Mouse (Mus musculus) gastrocnemius, postnatal 10 days (tissue): Measurements from ENCODE around the gene Cfap161. TPM values are rescaled to one million over a fixed set of nuclear protein-coding genes. Genes with fewer than 3 reads are reported as not detected.

Experiments
- DNase-seq: peaks from one replicate; pipeline ENCODE4 v3.0.0; 2021; ENCODE audit warnings: mixed read lengths
- total RNA-seq, 2 experiments: library from RNA; stranded (reverse); gene quantifications; 2 replicates each; pipeline ENCODE4 v1.2.3; 2021

Gene Cfap161
- total RNA-seq, 2 experiments from 2014 or later, result not detected

DNA sequence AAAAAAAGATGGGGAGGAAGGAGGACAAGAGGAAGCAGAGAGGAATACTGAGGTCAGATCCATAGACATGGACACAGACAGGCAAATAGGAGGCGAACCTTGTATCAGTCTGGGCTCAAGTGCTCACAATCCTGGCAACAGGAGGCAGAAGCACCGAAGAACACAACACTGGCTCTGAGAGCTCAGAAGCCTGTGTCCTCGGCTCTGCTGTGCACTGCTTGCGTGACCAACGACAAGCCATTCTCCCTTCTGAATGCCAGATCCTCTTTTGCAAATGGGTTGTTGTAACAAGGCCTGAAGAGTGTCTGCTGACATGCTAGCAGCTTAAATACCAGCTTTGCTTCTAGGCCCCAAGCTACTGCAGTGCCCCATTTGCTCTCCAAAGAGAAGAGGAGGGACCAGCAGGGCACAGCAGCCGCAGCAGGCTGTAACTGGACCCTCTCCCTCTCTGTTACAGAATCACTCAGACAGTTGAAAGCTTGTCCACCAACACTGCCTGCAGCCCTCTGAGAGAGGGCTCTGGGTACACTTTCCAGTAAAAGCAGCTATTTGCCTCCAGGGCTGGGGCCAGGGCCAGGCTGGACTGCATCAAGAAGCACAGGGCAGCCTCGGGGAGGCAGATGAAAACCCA is 54.9 kb downstream of the Cfap161 start:
- DNase-seq, result no peak

DNA sequence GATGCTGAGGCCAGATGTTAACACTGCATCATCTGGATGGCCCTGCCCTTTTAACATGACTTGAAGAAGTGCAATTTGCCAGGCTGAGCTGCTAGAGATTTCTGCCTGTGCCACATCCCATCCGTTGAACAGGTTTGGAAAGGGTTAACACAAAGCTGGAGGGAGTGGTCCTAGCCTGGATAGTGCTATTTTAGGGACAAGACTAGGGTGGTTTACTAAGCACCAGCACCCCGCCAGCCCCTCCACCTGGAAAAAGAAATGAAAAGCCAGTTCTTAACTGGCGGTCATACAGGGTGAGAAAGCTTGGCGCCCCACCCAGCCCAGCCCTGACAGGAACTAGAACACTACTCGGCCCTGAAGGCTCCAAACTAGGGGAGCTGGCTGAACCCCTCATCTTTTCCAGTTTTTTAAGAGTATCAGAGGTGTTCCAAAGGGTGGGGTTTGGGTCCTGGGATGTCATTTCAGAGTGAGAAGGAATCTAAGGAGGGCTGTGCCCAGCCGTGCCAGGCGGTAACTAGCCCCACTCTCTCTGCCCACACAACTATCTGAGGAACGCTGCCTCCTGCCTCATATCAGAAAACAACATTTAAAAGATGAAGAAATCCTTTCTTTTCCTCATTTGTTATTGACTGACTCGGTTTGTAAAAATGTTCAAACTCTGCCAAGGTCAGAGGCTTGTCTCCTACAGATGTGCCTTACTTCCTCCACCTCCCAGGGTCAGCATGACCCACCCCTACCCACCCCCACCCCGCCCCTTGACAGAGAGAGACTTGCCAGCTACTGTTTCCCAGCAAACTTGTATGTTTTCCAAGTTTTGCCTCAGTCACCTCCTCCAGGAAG is 55.8 kb downstream of the Cfap161 start:
- DNase-seq, result no peak

DNA sequence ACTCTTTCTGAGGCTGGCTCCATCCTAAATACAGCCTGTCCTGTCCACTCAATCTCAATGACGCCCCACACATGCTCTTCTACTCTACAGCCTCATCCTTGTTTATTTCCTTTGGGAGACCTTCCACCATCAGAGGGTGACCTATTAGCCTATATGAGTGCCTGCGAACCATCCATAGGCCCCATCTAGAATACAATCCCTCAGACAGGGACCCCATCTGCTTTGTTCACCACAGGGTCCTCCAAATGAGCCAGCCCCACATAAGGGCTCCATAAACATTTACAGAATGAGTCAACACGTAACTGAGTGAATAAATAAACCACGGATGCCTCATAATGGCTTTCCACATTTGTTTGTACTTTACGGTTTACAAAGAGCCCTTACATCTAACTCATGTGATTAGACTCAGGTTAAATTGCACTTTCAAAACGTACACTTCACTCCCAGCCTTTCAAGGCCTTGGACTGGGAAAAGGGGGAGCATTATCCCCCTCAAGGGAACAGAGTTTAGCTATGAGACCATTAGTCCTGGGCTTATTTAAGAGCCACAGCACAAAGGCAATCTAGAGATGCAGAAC is 56.7 kb downstream of the Cfap161 start:
- DNase-seq, result no peak

DNA sequence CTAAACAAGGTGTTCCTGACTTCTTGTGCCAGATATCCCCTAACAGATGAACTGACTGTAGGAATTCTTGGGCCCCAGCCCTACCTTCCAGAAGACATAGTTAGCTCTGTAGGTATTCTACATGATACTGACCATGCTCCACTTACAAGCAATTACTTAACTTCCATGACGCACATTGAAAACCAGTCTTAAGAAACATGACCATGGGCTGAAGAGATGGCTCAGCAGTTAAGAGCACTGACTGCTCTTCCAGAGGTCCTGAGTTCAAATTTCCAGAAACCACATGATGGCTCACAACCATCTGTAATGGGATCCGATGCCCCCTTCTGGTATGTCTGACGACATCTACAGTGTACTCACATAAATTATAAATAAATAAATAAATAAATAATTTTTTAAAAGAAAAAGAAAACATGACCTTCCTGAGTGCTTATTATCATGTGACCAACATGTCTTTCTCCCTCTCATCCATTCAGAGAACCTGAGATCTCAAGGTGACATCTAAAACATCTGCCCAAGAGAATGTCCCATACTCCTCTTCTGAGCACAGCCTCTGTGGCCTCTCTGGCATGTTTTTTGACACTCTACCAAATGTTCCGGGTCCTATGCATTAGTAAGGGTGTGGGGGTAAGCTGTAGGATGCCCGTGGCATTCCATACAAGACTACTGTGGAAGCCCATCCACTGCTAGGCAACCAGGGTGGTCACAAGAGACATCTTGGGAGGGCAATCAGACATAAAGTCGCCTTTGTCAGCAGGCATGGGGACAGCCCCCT is 58.2 kb downstream of the Cfap161 start:
- no peak for DNase-seq

DNA sequence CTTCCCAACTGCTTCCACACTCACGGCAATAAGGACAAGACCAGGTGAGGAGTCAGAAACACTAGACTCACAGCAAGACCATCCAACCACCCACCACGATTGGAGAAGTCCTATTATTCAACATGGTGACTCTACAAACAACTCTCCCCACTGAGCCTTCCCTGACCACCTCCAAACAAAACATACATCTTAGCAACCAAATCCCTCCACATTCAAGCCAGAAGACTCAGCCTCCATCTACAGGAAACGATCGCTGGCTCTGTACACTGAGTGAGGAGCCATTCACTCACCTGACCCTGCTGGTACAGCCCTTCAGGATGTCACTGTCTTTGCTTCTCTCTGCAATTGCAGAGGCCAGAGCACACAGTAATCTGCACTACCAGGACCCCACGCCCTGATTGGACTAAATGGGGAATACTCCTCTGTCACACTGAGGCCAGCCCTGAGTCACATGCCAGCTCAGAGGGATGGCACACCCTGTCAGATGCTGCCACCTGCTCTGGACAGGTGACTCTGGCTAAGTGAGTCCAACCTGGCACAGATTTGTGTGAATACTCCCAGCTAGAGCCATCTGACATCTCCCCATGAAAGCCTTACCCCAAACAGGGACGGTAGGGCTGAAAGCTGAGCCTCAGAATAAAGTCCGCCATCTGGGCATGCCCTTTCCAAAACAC is 59.4 kb downstream of the Cfap161 start:
- no peak for DNase-seq

DNA sequence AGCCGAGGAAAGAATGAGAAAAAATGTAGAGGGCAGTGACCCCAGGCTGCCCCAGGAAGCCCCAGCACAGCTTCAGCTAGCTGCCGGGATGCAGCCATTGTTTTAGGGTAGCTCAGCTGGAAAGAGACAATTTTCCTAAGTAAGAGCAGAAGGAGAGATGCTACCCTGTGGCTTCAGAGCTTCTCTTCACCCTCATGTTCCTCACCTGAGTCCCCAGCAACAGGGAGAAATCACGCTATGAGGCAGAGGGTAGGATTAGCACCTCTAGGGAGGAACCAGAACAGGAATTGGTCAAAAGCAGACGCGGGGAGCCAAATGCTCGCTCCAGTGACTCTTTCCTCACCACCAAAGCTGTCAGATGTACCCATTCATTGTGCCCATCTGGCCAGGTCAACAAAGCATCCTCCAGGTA is 60.0 kb downstream of the Cfap161 start:
- no peak for DNase-seq

DNA sequence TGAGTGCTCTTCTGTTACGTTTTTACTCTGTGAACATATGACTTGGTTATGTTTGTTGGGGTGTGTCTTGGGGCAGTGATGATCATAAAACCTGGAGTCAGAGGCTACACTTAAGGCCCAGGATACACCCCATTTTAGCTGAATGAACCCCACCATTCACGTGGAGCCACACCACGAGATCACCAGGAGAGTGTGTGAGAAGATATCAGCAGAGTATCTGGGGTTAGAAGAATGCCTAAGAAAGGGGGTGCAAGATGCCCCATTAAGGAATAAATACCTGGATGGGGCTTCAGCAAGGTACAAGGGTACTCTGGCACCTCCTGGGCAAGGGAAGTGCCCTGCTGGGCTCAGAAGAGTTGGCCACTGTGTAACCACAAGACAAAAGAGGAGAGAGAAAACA is 60.4 kb downstream of the Cfap161 start:
- no peak for DNase-seq

DNA sequence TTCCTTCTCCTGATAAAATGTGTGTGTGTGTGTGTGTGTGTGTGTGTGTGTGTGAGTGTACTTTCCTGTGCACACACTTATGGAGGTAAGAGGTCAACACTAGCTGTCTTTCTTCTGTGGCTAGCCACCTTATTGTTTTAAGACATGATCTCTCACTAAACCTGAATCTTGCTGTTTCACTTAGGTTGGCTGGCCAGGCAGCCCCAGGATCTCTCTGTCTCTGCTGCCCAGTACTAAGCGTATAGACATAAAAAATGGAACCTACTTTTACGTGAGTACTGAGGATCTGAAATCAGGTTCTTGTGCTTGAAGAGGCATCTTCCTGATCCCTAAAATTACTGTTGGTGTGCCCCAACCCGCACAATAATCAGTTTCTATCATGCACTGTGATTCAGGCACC is 61.9 kb downstream of the Cfap161 start:
- DNase-seq, result no peak

DNA sequence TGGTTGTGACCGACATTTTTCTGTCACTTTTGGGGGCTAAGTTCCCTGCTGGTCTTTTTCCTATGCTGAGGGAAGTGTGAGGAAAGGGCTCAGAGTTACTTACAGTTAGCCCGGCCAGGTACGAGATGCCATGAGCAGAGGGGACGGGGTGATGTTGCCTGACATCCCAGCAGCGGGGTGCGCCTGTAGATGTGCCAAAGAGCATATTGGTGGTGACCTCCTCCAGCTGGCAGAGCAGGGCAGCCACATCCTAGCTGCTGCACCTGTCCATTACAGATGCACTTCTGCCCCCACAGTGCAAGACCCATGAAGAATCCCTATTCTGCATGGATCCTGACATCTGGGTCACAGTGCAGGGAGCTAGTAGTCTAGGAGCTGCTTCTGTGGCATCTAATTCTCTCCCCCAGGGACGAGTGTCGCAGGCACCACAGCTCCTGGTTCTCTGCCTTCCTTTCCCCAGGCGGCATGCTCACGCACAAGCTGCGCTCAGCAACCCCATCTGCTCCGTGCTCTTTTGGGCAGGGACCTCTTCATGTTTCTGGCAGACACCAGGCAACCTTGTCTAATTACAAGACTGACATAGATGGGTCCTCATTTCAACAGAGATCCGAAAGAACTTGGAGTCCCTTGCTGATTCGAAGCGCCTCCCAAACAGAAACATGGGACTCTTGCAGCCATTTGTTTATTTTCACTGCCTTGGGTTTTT is 62.6 kb downstream of the Cfap161 start:
- DNase-seq, result no peak

DNA sequence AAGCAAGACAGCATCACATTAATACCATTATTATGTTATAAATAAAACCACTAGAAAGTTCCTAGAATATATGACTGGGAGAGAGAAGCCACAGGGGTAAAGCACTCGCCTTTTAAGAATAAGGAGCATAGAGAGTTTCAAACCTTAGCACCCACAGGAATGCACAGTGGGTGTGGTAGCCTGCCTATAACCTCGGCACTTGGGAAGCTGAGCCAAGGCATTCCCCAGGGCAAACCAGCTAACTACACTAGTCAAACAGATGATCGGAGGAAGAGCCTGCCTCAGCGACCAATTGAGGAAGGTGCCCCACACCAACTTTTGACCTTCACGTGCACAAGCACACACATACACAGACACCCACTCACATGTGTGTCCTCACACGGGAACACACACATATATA is 63.4 kb downstream of the Cfap161 start:
- DNase-seq, result no peak

DNA sequence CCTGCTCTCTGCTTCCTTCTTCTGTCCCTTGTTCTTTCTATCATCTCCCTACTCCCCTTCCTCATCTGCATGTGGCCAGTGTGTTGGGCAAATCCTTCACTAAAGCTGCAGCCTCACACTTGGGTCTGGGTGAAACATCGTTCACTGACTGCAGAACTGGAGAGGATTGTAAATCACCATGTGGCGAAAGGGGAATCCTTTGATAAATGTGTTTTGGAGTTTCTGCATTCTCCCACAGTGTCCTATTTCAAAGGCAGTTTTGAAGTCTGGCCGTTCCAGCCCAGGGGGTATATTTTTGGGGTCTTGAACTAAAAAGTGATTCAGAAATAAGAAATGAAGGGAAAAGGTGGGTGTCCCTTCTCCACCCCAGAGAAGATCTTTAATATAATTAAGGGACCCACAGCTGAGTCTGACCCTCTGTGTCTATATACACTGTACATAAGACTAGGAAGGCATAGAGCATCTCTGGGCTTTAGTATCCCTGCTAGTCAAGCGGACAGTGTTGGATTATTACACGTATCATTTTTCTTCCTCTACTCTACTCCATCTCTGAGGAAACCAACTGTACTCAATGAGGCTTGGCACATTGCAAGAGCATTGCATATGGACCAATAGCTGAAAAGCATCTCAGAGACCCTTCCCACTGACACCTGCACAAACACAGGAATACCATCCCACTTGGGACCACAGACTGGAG is 67.6 kb downstream of the Cfap161 start:
- no peak for DNase-seq

DNA sequence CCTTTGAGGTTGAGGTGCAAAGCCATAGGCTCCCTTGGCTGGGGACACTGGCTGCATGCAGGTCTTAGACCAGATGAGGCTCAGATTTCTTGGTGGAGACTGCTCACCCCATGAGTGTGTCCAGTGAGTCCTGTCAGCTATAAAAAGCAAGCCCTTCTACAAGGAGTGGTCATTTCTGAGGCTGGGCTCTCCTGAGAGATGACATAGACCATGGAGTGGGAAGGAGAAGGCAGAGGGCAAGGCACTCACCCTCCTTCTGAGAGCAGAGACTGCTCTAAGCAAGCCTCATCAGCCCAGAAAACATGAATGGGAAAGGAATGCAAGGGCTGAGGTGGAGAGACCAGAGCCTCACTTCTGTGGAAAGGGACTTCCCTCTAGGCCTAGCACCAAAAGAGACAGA is 68.9 kb downstream of the Cfap161 start:
- DNase-seq, result no peak

DNA sequence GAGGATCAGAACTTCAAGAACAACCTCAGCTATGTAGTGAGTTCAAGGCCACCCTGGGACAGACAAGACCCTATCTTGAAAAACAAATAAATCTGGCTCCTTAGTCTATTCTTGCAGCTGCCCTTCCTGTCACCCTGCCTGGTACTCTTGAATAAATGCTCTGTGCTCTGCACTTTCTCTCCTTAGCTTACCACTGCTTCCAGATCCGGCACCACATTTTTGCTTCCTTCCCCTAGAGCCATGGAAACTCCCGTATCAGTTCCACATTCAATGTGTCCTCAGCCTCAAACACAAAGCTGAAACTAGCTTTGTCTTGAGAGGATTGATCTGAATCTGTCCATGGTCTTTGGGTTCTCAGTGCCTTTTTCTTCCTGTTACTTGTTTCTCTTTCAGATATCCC is 70.1 kb downstream of the Cfap161 start:
- no peak for DNase-seq

Other genes with a start within 250 kb of the Cfap161 start
- gene Tmc3, start 210.0 kb downstream of the Cfap161 start, total RNA-seq, result 1 to 10 TPM in 1 of 2 experiments, under 1 TPM in 1; 0.80 to 1.6 TPM
- gene Stard5, start 162.9 kb downstream of the Cfap161 start, total RNA-seq, result 1 to 10 TPM; 8.6 to 9.1 TPM
- gene Il16, start 49.2 kb downstream of the Cfap161 start, total RNA-seq, result 1 to 10 TPM; 7.9 to 8.5 TPM
- gene Tlnrd1, start 89.4 kb upstream of the Cfap161 start, total RNA-seq, result 10 to 100 TPM in 1 of 2 experiments, 1 to 10 TPM in 1; 6.8 to 10.9 TPM
- gene Mesd, start 89.6 kb upstream of the Cfap161 start, total RNA-seq, result 10 to 100 TPM; 43.4 to 54.3 TPM